Mouse (Mus musculus) bone marrow macrophage, adult 2 months (primary cell): ENCODE results near the gene Fdxr.

Experiments
- CTCF ChIP-seq: IDR thresholded peaks from 2 replicates; pipeline ENCODE4 v1.5.1; 2012; ENCODE audit warnings: low read depth, mild to moderate bottlenecking, low read length, moderate library complexity
- POLR2A ChIP-seq: IDR thresholded peaks from 2 replicates; pipeline ENCODE4 v1.6.1; 2012; ENCODE audit warnings: mild to moderate bottlenecking, low read depth, low read length, borderline replicate concordance

DNA sequence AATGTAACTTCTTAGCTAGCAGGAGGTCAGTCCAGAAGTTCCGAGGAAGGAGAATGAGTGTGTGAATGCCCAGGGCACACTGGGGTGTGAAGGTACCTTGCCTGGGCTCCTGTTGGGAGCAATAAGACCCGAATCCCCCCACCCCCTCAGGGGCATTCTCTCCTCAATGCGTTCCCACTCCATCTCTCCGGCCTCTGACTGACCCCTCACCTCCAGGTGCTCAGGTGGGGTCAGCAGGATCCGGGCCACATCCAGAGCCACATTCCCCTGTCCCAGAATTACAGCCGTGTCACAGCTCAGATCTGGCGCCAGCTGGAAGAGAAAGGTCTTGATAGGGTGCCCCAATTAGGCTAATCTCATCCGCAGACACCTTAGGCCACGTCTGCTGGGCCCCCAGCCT, 5.8 kb downstream of the Fdxr start:
- no peak for TF ChIP-seq CTCF
- no peak for TF ChIP-seq POLR2A
